Mouse (Mus musculus): ENCODE data around the gene Fstl1. TPM values are rescaled to one million over a fixed set of nuclear protein-coding genes. Genes with fewer than 3 reads are reported as not detected.

Fstl1 gene
- polyA plus RNA-seq, 1 experiment = 53.1 TPM

DNA sequence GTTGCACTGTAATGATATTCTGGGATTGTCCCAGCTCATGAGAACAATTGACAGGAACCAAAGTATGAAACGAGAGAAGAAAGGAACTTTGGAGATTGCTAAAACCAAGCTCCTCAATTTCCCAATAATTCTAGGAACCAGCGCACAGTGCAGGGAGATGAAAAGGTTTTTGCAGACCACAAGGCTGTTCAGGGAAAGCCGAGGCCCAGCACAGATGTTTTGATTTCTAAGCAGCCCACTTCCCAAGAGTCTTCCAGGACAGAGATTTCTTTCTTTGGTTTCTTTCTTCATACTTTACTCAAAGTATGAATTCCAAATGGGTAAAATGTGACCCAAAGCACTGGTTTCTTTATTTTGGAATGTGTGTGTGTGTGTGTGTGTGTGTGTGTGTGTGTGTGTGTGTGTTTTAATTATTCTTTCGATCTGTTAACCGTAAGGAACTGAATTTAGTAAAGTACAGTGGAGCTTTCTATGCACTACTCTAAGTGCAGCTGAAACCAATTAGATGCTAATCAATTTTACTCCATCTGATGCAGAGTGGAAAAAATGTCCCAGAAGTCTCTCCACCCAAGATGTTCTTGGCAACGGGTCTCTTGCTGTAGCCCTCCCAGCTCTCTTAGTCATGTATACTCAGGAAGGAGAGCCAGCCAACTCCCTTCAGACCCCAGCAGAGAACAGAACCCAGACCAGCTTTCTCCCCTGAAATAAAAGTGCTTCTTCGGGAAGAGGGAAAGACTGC, 44.5 kb upstream of the Fstl1 start:
- no peaks in the 10 kb centered on the region for H3K4me1 ChIP-seq (ENCODE audit: control insufficient read depth, insufficient read depth, low read length)
- H3K36me3 ChIP-seq (ENCODE audit: control insufficient read depth, insufficient read depth, low read length, poor library complexity, severe bottlenecking) = no peaks in the 10 kb centered on the region
- no peak overlapping the region for H3K27ac ChIP-seq (ENCODE audit: insufficient read depth, low read length)
- no peak for TF ChIP-seq POLR2A (IDR thresholded peaks at IDR 0.05; ENCODE audit: insufficient read depth, low read length)
- no peak for TF ChIP-seq CTCF (IDR thresholded peaks at IDR 0.05; ENCODE audit: low read depth, low read length)
- TF ChIP-seq EP300 (IDR thresholded peaks at IDR 0.05; ENCODE audit: insufficient read depth, low read depth, low read length) = no peak
- no peaks in the 10 kb centered on the region for H3K9me3 ChIP-seq (replicated peaks; ENCODE audit: control insufficient read depth, insufficient read depth, low read length, poor library complexity, severe bottlenecking)
- no peak overlapping the region for H3K9ac ChIP-seq (ENCODE audit: low read depth, poor library complexity, severe bottlenecking)
- H3K4me3 ChIP-seq (ENCODE audit: low read depth, low read length) = no peak overlapping the region
- H3K27me3 ChIP-seq (ENCODE audit: control insufficient read depth, insufficient read depth, low read length, poor library complexity, severe bottlenecking) = no peaks in the 10 kb centered on the region

DNA sequence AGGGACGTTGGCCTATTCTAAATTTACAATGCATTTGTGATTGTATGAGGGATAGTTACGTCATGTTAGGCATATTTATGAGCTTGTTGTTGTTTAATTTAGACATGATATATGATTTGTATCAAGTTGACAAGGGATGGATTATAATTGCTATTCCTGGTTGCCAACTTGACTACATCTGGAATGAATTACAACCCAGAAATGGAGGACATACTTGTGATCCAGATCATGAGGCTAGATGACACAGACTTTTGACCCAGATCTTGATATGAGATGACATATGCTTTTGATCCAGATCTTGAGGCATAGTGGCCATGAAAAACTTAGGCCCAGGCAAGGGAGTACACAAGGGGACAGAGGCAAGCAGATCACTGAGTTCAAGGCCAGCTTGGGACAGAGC, 36.6 kb upstream of the Fstl1 start:
- TF ChIP-seq CTCF (IDR thresholded peaks at IDR 0.05; ENCODE audit: low read depth, low read length) (no peak), EP300 (IDR thresholded peaks at IDR 0.05; ENCODE audit: insufficient read depth, low read depth, low read length) (no peak), POLR2A (IDR thresholded peaks at IDR 0.05; ENCODE audit: insufficient read depth, low read length) (no peak)
- no peaks in the 10 kb centered on the region for H3K4me1 ChIP-seq (ENCODE audit: control insufficient read depth, insufficient read depth, low read length)
- H3K27ac ChIP-seq (ENCODE audit: insufficient read depth, low read length) = no peak overlapping the region
- no peak overlapping the region for H3K4me3 ChIP-seq (ENCODE audit: low read depth, low read length)
- no peak overlapping the region for H3K9ac ChIP-seq (ENCODE audit: low read depth, poor library complexity, severe bottlenecking)
- H3K27me3 ChIP-seq (ENCODE audit: control insufficient read depth, insufficient read depth, low read length, poor library complexity, severe bottlenecking) = no peaks in the 10 kb centered on the region
- H3K9me3 ChIP-seq (replicated peaks; ENCODE audit: control insufficient read depth, insufficient read depth, low read length, poor library complexity, severe bottlenecking) = no peaks in the 10 kb centered on the region
- H3K36me3 ChIP-seq (ENCODE audit: control insufficient read depth, insufficient read depth, low read length, poor library complexity, severe bottlenecking) = no peaks in the 10 kb centered on the region

DNA sequence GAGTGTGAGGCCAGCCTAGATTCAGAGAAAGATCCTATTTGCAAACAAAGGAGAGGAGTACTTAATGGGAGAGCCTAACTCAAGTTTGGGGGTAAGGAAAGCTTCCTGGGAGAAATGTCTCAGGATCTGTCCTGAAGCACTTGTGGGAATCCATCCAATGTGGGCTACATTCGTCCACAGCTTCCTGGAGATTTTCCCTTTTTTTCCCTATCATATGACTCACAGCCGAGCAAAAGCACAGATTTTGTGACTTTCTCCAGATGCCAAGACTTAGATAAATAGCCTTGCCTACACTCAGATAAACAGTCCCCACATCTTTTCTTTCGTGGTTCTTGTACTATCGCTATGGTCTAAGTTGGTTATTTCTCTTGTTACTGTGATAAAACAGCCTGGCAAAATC, 34.4 kb upstream of the Fstl1 start:
- no peak overlapping the region for H3K9ac ChIP-seq (ENCODE audit: low read depth, poor library complexity, severe bottlenecking)
- H3K4me3 ChIP-seq (ENCODE audit: low read depth, low read length) = no peak overlapping the region
- H3K4me1 ChIP-seq (ENCODE audit: control insufficient read depth, insufficient read depth, low read length) = no peaks in the 10 kb centered on the region
- no peak for TF ChIP-seq POLR2A (IDR thresholded peaks at IDR 0.05; ENCODE audit: insufficient read depth, low read length)
- no peak for TF ChIP-seq EP300 (IDR thresholded peaks at IDR 0.05; ENCODE audit: insufficient read depth, low read depth, low read length)
- TF ChIP-seq CTCF (IDR thresholded peaks at IDR 0.05; ENCODE audit: low read depth, low read length) = no peak
- H3K36me3 ChIP-seq (ENCODE audit: control insufficient read depth, insufficient read depth, low read length, poor library complexity, severe bottlenecking) = no peaks in the 10 kb centered on the region
- no peak overlapping the region for H3K27ac ChIP-seq (ENCODE audit: insufficient read depth, low read length)
- no peaks in the 10 kb centered on the region for H3K9me3 ChIP-seq (replicated peaks; ENCODE audit: control insufficient read depth, insufficient read depth, low read length, poor library complexity, severe bottlenecking)
- H3K27me3 ChIP-seq (ENCODE audit: control insufficient read depth, insufficient read depth, low read length, poor library complexity, severe bottlenecking) = no peaks in the 10 kb centered on the region

DNA sequence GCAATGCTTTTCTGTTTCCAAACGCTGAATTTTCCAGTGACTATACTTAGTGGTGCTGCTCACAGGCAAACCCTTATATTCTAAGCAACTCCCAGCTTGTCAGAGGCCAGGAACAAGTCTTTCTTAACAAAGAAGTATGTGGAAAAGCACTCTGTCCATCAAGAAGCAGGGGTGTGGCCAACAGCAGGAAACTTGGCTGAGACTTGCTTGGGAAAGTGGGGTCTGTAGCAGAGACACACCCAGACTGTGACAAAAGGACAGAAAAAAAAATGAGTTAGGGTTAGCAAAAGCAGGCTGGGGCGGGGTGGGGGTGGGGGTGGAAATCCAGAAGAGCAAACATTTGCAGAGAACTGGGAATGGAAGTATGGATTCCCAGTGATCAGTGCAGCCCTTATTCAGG, 23.8 kb upstream of the Fstl1 start:
- H3K4me1 ChIP-seq (ENCODE audit: control insufficient read depth, insufficient read depth, low read length) = peaks cover 5% of the 10 kb centered on the region
- no peaks in the 10 kb centered on the region for H3K36me3 ChIP-seq (ENCODE audit: control insufficient read depth, insufficient read depth, low read length, poor library complexity, severe bottlenecking)
- no peaks in the 10 kb centered on the region for H3K9me3 ChIP-seq (replicated peaks; ENCODE audit: control insufficient read depth, insufficient read depth, low read length, poor library complexity, severe bottlenecking)
- H3K27ac ChIP-seq (ENCODE audit: insufficient read depth, low read length) = peak overlapping the region; percentile 65; the same call in 1 of the 2 replicates
- H3K9ac ChIP-seq (ENCODE audit: low read depth, poor library complexity, severe bottlenecking) = no peak overlapping the region
- no peak for TF ChIP-seq CTCF (IDR thresholded peaks at IDR 0.05; ENCODE audit: low read depth, low read length)
- no peak for TF ChIP-seq POLR2A (IDR thresholded peaks at IDR 0.05; ENCODE audit: insufficient read depth, low read length)
- no peak for TF ChIP-seq EP300 (IDR thresholded peaks at IDR 0.05; ENCODE audit: insufficient read depth, low read depth, low read length)
- no peaks in the 10 kb centered on the region for H3K27me3 ChIP-seq (ENCODE audit: control insufficient read depth, insufficient read depth, low read length, poor library complexity, severe bottlenecking)
- no peak overlapping the region for H3K4me3 ChIP-seq (ENCODE audit: low read depth, low read length)

DNA sequence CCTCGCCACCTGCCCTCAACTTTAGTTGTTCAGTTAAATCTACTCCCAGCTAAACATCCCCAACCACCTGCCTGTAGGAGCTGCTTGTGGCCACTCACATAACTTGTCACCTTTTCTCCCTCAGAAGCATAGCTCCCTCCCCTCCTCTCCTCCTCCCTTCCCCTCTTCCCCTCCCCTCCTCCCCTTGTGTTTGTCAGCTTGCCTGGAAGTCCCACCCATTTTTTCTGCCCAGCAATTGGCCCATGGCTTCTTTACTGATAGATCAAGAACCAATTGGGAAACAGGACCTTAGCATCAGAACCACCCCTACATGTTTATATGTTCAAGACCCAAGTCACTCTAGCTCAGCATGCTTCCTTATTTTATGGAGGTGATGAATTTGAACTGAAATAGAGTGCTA, 22.9 kb upstream of the Fstl1 start:
- H3K4me3 ChIP-seq (ENCODE audit: low read depth, low read length) = no peak overlapping the region
- H3K9ac ChIP-seq (ENCODE audit: low read depth, poor library complexity, severe bottlenecking) = no peak overlapping the region
- no peaks in the 10 kb centered on the region for H3K36me3 ChIP-seq (ENCODE audit: control insufficient read depth, insufficient read depth, low read length, poor library complexity, severe bottlenecking)
- H3K9me3 ChIP-seq (replicated peaks; ENCODE audit: control insufficient read depth, insufficient read depth, low read length, poor library complexity, severe bottlenecking) = no peaks in the 10 kb centered on the region
- peak overlapping the region; percentile 33 for H3K27ac ChIP-seq (ENCODE audit: insufficient read depth, low read length)
- peaks cover 5% of the 10 kb centered on the region for H3K4me1 ChIP-seq (ENCODE audit: control insufficient read depth, insufficient read depth, low read length)
- H3K27me3 ChIP-seq (ENCODE audit: control insufficient read depth, insufficient read depth, low read length, poor library complexity, severe bottlenecking) = no peaks in the 10 kb centered on the region
- TF ChIP-seq POLR2A (IDR thresholded peaks at IDR 0.05; ENCODE audit: insufficient read depth, low read length) = no peak
- no peak for TF ChIP-seq EP300 (IDR thresholded peaks at IDR 0.05; ENCODE audit: insufficient read depth, low read depth, low read length)
- no peak for TF ChIP-seq CTCF (IDR thresholded peaks at IDR 0.05; ENCODE audit: low read depth, low read length)

DNA sequence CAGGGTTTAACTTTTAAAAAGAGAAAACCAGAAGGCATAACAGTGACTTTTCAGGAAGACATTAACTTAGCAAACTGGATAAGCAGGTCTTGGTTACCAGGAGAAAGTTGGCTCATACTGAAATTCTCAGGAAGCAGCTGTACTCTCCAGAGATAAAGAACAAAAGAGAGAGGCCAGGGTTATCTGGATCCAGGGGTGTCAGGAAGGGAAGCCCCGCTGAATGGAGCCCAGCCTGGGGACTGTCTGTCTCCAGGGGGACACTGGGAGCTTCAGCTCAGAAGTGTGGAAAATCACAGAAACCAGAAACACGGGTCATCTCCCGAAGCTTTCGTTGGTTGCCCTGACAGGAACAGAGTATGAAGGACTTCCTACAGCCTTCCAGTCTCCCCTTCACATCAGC, 22.2 kb upstream of the Fstl1 start:
- H3K36me3 ChIP-seq (ENCODE audit: control insufficient read depth, insufficient read depth, low read length, poor library complexity, severe bottlenecking) = no peaks in the 10 kb centered on the region
- H3K9ac ChIP-seq (ENCODE audit: low read depth, poor library complexity, severe bottlenecking) = no peak overlapping the region
- H3K4me3 ChIP-seq (ENCODE audit: low read depth, low read length) = no peak overlapping the region
- H3K4me1 ChIP-seq (ENCODE audit: control insufficient read depth, insufficient read depth, low read length) = peaks cover 5% of the 10 kb centered on the region
- H3K27ac ChIP-seq (ENCODE audit: insufficient read depth, low read length) = no peak overlapping the region
- H3K9me3 ChIP-seq (replicated peaks; ENCODE audit: control insufficient read depth, insufficient read depth, low read length, poor library complexity, severe bottlenecking) = no peaks in the 10 kb centered on the region
- no peaks in the 10 kb centered on the region for H3K27me3 ChIP-seq (ENCODE audit: control insufficient read depth, insufficient read depth, low read length, poor library complexity, severe bottlenecking)
- TF ChIP-seq EP300 (IDR thresholded peaks at IDR 0.05; ENCODE audit: insufficient read depth, low read depth, low read length) = no peak
- TF ChIP-seq POLR2A (IDR thresholded peaks at IDR 0.05; ENCODE audit: insufficient read depth, low read length) = no peak
- TF ChIP-seq CTCF (IDR thresholded peaks at IDR 0.05; ENCODE audit: low read depth, low read length) = no peak
